Mouse (Mus musculus) heart, embryonic 15.5 days (tissue): ENCODE measurements around the gene Copz2. TPM values are rescaled to one million over a fixed set of nuclear protein-coding genes. Genes with fewer than 3 reads are reported as not detected.

Experiments used
- ATAC-seq: fragments of 200-750 bp; cut with Nextera tagmentation; replicated peaks from 2 replicates; pipeline ENCODE4 v1.8.0; 2017; ENCODE audit warnings: low read depth, moderate TSS enrichment; ENCODE audit not compliant: insufficient number of reproducible peaks, insufficient read depth, low FRiP score
- H3K27ac ChIP-seq: fragments of 300-500 bp; sonication (generic); 2 replicates; pipeline ENCODE4 v1.5.1; 2015; ENCODE audit warnings: mild to moderate bottlenecking, inconsistent platforms
- H3K27me3 ChIP-seq: fragments of 300-500 bp; sonication (generic); 2 replicates; pipeline ENCODE4 v1.6.1; 2015; ENCODE audit warnings: inconsistent platforms
- H3K36me3 ChIP-seq: fragments of 300-500 bp; sonication (generic); 2 replicates; pipeline ENCODE4 v1.6.1; 2015; ENCODE audit warnings: mild to moderate bottlenecking, inconsistent platforms
- H3K4me1 ChIP-seq: fragments of 300-500 bp; sonication (generic); replicated peaks from 2 replicates; pipeline ENCODE4 v1.6.1; 2015; ENCODE audit warnings: inconsistent platforms
- H3K4me2 ChIP-seq: fragments of 300-500 bp; sonication (generic); 2 replicates; pipeline ENCODE4 v1.6.1; 2015; ENCODE audit warnings: inconsistent platforms, mild to moderate bottlenecking, moderate library complexity
- H3K4me3 ChIP-seq: fragments of 300-500 bp; sonication (generic); 2 replicates; pipeline ENCODE4 v1.5.1; 2015; ENCODE audit warnings: mild to moderate bottlenecking, inconsistent platforms
- H3K9ac ChIP-seq: fragments of 300-500 bp; sonication (generic); 2 replicates; pipeline ENCODE4 v1.6.1; 2015; ENCODE audit warnings: mild to moderate bottlenecking, inconsistent platforms
- H3K9me3 ChIP-seq: fragments of 300-500 bp; sonication (generic); replicated peaks from 2 replicates; pipeline ENCODE4 v1.6.1; 2016; ENCODE audit warnings: inconsistent platforms
- WGBS: fragments of 180-500 bp; shearing (Covaris S2); methylation state at CpG from one replicate; pipeline ENCODE4 v1.1.7; 2015; ENCODE audit warnings: mixed read lengths; 5-methylcytosine and 5-hydroxymethylcytosine counted together
- polyA plus RNA-seq: library from polyadenylated mRNA; unstranded; fragments of >200 nt; fragmentation: Nextera tagmentation; extraction: Ambion mirVana; gene quantifications from 2 replicates; pipeline ENCODE4 v1.2.1, GENCODE M21; 2015

Gene Copz2
- polyA plus RNA-seq, 1 experiment from 2014 or later, result 122 TPM

DNA sequence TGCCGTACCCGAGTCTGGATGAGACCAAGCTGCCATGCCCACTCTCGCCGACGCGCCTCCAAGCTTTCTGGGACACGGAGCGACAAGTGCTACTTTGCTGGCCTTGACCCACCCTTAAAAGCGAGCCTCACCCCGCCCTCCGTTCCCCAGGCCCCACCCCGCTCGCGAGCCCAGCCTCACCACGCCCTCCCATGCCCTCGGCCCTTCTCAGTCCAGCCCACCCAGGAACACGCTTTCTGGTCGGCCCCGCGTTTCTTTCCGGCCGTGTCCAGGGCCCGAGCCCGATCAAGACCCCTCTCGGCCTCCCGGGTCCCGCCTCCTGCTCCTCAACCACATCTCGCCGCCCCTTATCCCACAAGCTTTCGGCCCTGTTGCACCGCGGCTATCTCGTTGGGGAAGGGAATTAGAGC, 20.3 kb upstream of the Copz2 start:
- Histone ChIP-seq H3K4me2 (peak overlapping the region; percentile 97), H3K9ac (peak overlapping the region; percentile 83), H3K9me3 (no peaks in the 10 kb centered on the region), H3K4me1 (peaks cover 48% of the 10 kb centered on the region), H3K36me3 (peaks cover 5% of the 10 kb centered on the region; the same call in 1 of the 2 replicates), H3K27me3 (no peaks in the 10 kb centered on the region), H3K27ac (peak overlapping the region; percentile 100), H3K4me3 (peak overlapping the region; percentile 81)
- WGBS, result under 1% methylated on average over 33 of the region's 33 CpGs
- ATAC-seq, result peak; percentile 77

GRCm38 (mm10) chr11:96829813-96830538, 19.7 kb upstream of the Copz2 start, which contains the start of gene Nfe2l1:
Gene Nfe2l1, minus strand, starts transcription at chr11:96829968.
- no peaks in the 10 kb centered on the region for H3K27me3 ChIP-seq
- H3K4me3 ChIP-seq, result peak within 1 kb of the TSS; percentile 81
- H3K4me1 ChIP-seq, result peaks cover 42% of the 10 kb centered on the region
- peaks cover 5% of the 10 kb centered on the region; the same call in 1 of the 2 replicates for H3K36me3 ChIP-seq
- under 1% methylated on average over 51 of the region's 51 CpGs for whole genome bisulfite sequencing
- ATAC-seq, result peak; percentile 96
- no peaks in the 10 kb centered on the region for H3K9me3 ChIP-seq
- H3K27ac ChIP-seq, result peak within 1 kb of the TSS; percentile 100
- H3K9ac ChIP-seq, result peak within 1 kb of the TSS; percentile 83
- H3K4me2 ChIP-seq, result peak within 1 kb of the TSS; percentile 97

GRCm38 (mm10) chr11:96830539-96831216, 19.0 kb upstream of the Copz2 start:
- no peaks in the 10 kb centered on the region for H3K9me3 ChIP-seq
- H3K27ac ChIP-seq, result peak overlapping the region; percentile 95
- peak overlapping the region; percentile 81 for H3K4me3 ChIP-seq
- peaks cover 35% of the 10 kb centered on the region for H3K4me1 ChIP-seq
- WGBS, result 16% methylated on average over 13 of the region's 13 CpGs
- H3K27me3 ChIP-seq, result no peaks in the 10 kb centered on the region
- peak overlapping the region; percentile 65 for H3K4me2 ChIP-seq
- peaks cover 5% of the 10 kb centered on the region; the same call in 1 of the 2 replicates for H3K36me3 ChIP-seq
- no peak for ATAC-seq
- H3K9ac ChIP-seq, result peak overlapping the region; percentile 57

GRCm38 (mm10) chr11:96831516-96831915, 18.2 kb upstream of the Copz2 start:
- no peak for ATAC-seq
- 76% methylated on average over 4 of the region's 4 CpGs for WGBS
- no peak overlapping the region for H3K4me3 ChIP-seq
- H3K27me3 ChIP-seq, result no peaks in the 10 kb centered on the region
- H3K9ac ChIP-seq, result no peak overlapping the region
- no peak overlapping the region for H3K27ac ChIP-seq
- H3K4me1 ChIP-seq, result peaks cover 27% of the 10 kb centered on the region
- no peak overlapping the region for H3K4me2 ChIP-seq
- H3K36me3 ChIP-seq, result peaks cover 5% of the 10 kb centered on the region; the same call in 1 of the 2 replicates
- H3K9me3 ChIP-seq, result no peaks in the 10 kb centered on the region

DNA sequence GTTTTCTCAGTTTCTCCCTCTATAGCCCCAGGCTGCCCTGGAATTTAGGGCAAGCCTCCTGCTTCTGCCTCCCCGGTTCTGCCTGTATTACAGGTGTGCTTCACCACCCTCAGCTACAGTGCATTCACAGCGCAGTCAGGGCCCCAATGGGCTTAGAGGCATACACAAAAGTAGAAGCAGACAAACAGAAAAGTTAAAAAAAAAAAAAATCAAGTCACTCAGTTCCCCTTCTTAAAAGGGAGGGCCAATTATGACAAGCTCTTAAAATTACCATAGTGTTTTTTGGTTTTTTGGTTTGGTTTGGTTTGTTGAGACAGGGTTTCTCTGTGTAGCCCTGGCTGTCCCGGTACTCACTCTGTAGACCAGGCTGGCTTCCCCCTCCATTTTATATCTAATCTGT, 17.1 kb upstream of the Copz2 start:
- no peak overlapping the region for H3K4me2 ChIP-seq
- no peaks in the 10 kb centered on the region for H3K36me3 ChIP-seq
- H3K27ac ChIP-seq, result no peak overlapping the region
- H3K9ac ChIP-seq, result no peak overlapping the region
- WGBS, result 88% methylated on average over 3 of the region's 3 CpGs
- H3K4me1 ChIP-seq, result peaks cover 16% of the 10 kb centered on the region
- ATAC-seq, result no peak
- H3K4me3 ChIP-seq, result no peak overlapping the region
- H3K9me3 ChIP-seq, result no peaks in the 10 kb centered on the region
- H3K27me3 ChIP-seq, result no peaks in the 10 kb centered on the region

DNA sequence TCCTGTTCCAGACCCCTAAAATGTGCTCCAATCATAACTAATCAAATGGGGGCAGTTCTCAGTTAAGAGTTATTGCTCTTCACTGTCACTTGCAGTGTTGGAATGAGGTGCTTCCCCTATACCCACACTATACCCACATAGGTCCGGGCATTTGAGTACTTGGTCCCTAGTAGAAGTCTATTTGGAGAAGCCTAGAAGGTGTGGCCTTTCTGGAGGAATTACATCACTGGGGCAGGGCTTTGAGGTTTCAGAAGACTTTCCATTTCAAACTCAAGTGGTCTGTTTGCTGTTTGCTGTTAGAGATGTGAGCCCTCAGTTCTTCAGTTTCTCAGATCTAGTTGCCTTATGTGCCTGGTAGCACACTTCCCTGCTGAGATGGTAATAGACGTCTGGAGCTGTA, 16.7 kb upstream of the Copz2 start:
- Histone ChIP-seq H3K27me3 (0 out of 2 replicates have a peak, but pooled peaks cover 4% of the 10 kb centered on the region), H3K9ac (no peak overlapping the region), H3K4me2 (no peak overlapping the region), H3K27ac (no peak overlapping the region), H3K4me1 (peaks cover 12% of the 10 kb centered on the region), H3K36me3 (no peaks in the 10 kb centered on the region), H3K9me3 (no peaks in the 10 kb centered on the region), H3K4me3 (no peak overlapping the region)
- ATAC-seq, result no peak
- WGBS, result 36% methylated on average over 2 of the region's 2 CpGs

GRCm38 (mm10) chr11:96834127-96834526, 15.5 kb upstream of the Copz2 start:
- no peak overlapping the region for H3K4me3 ChIP-seq
- whole genome bisulfite sequencing, result 82% methylated on average over 1 of the region's 1 CpGs
- no peaks in the 10 kb centered on the region for H3K9me3 ChIP-seq
- H3K4me2 ChIP-seq, result no peak overlapping the region
- peaks cover 4% of the 10 kb centered on the region for H3K4me1 ChIP-seq
- no peak for ATAC-seq
- 0 out of 2 replicates have a peak, but pooled peaks cover 4% of the 10 kb centered on the region for H3K27me3 ChIP-seq
- no peak overlapping the region for H3K9ac ChIP-seq
- H3K36me3 ChIP-seq, result no peaks in the 10 kb centered on the region
- H3K27ac ChIP-seq, result no peak overlapping the region

GRCm38 (mm10) chr11:96837298-96837697, 12.4 kb upstream of the Copz2 start:
- Histone ChIP-seq H3K4me1 (no peaks in the 10 kb centered on the region), H3K9ac (0 out of 2 replicates have a peak overlapping the region, but pooled peaks have one; percentile 17), H3K36me3 (no peaks in the 10 kb centered on the region), H3K9me3 (no peaks in the 10 kb centered on the region), H3K4me2 (no peak overlapping the region), H3K27ac (no peak overlapping the region), H3K27me3 (0 out of 2 replicates have a peak, but pooled peaks cover 4% of the 10 kb centered on the region), H3K4me3 (no peak overlapping the region)
- no peak for ATAC-seq
- 34% methylated on average over 9 of the region's 9 CpGs for WGBS

DNA sequence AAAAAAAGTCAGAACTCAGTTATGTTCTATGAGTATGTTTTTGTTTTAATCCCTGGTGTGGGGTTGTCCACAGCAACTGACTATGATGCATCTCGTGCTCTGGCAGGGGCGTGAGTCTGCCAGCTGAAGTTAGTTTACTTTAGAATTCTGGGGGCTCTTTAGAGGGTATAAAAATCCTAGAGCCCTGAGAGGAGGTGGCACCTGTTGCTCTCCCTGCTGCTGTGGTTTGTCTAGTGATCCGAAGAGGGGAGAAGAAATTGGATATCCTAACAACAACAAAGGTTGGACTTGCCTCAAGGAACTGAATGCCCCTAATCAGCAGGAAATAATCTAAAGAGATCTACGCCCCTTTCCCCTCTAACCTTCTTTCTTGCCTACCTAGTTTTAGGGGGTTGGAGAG, 11.3 kb upstream of the Copz2 start:
- no peak overlapping the region for H3K9ac ChIP-seq
- no peak overlapping the region for H3K4me3 ChIP-seq
- WGBS, result 59% methylated on average over 4 of the region's 4 CpGs
- no peaks in the 10 kb centered on the region for H3K9me3 ChIP-seq
- no peaks in the 10 kb centered on the region for H3K4me1 ChIP-seq
- no peaks in the 10 kb centered on the region for H3K36me3 ChIP-seq
- H3K27ac ChIP-seq, result no peak overlapping the region
- 0 out of 2 replicates have a peak, but pooled peaks cover 4% of the 10 kb centered on the region for H3K27me3 ChIP-seq
- no peak overlapping the region for H3K4me2 ChIP-seq
- no peak for ATAC-seq

- Histone ChIP-seq H3K4me3 (no peak overlapping the region), H3K9ac (no peak overlapping the region), H3K9me3 (no peaks in the 10 kb centered on the region), H3K27me3 (0 out of 2 replicates have a peak, but pooled peaks cover 4% of the 10 kb centered on the region), H3K4me1 (no peaks in the 10 kb centered on the region), H3K4me2 (no peak overlapping the region), H3K36me3 (no peaks in the 10 kb centered on the region), H3K27ac (no peak overlapping the region)
- ATAC-seq, result no peak
- 77% methylated on average over 7 of the region's 7 CpGs for WGBS
Measured at GRCm38 (mm10) chr11:96839428-96839827, 10.2 kb upstream of the Copz2 start.

DNA sequence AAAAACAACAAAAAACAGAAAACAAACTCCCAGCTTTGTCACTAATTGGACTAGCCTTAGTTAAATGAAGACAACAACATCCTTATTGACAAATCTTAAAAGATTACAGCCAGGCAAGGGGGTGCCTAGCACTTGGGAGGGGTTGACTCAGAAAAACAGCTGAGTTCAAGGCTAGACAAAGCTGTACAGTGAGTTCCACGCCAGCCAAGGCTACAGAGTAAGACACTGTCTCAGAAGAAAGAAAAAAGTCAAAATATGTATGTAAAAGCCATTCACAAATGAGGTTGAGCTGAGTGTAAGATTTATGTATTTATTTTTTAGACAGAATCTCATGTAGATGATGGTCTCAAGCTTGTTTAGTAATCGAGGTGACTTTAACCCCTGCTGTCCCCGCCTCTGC, 9.8 kb upstream of the Copz2 start:
- Histone ChIP-seq H3K36me3 (no peaks in the 10 kb centered on the region), H3K27ac (no peak overlapping the region), H3K4me2 (no peak overlapping the region), H3K9me3 (no peaks in the 10 kb centered on the region), H3K4me1 (no peaks in the 10 kb centered on the region), H3K27me3 (0 out of 2 replicates have a peak, but pooled peaks cover 4% of the 10 kb centered on the region), H3K9ac (no peak overlapping the region), H3K4me3 (no peak overlapping the region)
- no peak for ATAC-seq
- WGBS, result 72% methylated on average over 3 of the region's 3 CpGs
